Mouse (Mus musculus): ENCODE results near the gene Nicn1.

DNA sequence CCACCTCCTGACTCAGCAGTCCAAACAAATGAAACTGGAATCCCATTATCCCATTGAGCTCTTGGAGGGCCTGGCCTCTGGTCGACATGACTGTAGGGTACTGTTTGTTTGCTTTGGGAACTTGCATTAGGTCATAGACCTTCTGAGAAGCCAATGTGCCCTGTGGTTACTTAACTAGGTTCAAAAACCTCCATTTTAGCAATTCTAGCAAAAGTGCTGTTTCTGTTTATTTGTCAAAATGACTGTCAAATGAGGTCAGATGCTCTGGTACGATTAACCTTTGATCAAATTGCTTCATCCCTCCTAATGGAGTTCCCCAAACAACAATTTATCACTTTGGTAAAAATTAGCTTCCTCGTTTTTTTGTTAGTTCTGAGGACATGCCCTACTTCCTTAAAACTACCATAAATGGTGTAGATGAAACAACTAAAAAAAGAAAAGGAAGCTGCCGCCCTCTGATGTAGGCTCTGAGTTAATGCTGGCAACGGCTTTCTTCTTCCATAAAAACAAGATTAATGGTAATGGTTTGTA lies 52.1 kb downstream of the Nicn1 start:
- TF ChIP-seq USF1 (IDR thresholded peaks at IDR 0.05; ENCODE audit: low read depth), result no peak
- TF ChIP-seq POLR2A (IDR thresholded peaks at IDR 0.05; ENCODE audit: insufficient read length, low read depth), result no peak
- no peak for TF ChIP-seq MAX (IDR thresholded peaks at IDR 0.05; ENCODE audit: low read depth)
- no peak for TF ChIP-seq MYOD1 (IDR thresholded peaks at IDR 0.05; ENCODE audit: control insufficient read depth in 1 of 3, insufficient read length in 2 of 3, low read depth in 2 of 3)
- TF ChIP-seq CEBPB (IDR thresholded peaks at IDR 0.05; ENCODE audit: insufficient read depth, poor library complexity, severe bottlenecking), result no peak
- no peak for TF ChIP-seq POLR2AphosphoS2 (IDR thresholded peaks at IDR 0.05; ENCODE audit: insufficient read length, low read depth)
- TF ChIP-seq TCF3 (IDR thresholded peaks at IDR 0.05; ENCODE audit: insufficient read length, low read depth), result no peak
- TF ChIP-seq REST (IDR thresholded peaks at IDR 0.05; ENCODE audit: insufficient read depth, insufficient read length), result no peak
